Mouse (Mus musculus) kidney, adult 2 months (tissue): ENCODE results near the gene AI182371.

Source experiments
- CTCF ChIP-seq: fragments of 200-500 bp; conservative IDR thresholded peaks from 2 replicates; pipeline ENCODE4 v1.5.1; 2011; ENCODE audit warnings: low read depth, mild to moderate bottlenecking, control low read depth, low read length, moderate library complexity, mixed read lengths; ENCODE audit not compliant: insufficient read depth, insufficient read length
- POLR2A ChIP-seq: fragments of 200-500 bp; IDR thresholded peaks from one replicate; pipeline ENCODE4 v1.6.1; 2011; ENCODE audit warnings: low read depth, low read length, control low read depth

DNA sequence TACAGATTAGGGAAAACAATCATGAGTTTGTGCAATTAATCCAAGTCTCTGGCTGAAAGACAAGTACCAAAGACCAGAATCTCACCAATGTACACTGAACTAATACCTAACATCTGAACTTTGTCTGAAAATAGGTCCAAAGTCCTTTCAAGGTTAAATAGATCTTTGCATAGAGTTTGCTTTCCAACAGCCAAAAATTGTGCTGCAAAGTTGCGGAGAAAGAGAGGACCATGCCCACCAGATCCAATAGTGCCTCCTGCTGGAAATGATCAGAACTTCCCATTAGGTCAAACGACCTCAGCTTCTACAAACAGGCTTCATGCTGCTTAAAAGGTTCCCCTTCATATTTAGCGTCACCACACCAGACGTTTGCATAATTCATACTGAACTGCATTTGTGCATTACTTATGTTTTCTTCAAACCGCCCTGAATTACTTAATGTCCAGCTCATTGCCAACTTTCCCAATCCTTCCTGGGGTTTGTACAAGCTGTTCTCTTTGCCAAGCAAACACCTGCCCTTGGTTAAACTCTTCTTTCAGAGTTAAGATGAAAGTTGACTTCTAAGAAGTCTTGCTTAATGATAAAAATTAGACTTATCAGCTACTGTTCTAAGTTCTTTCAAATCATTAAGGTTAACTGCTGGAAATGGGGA is 6.8 kb upstream of the AI182371 start:
- TF ChIP-seq POLR2A (no peak), CTCF (peak; percentile 63)
